Mouse (Mus musculus) MEL (cell line): ENCODE results near the gene Prokr2.

Experiments used
- CHD1 ChIP-seq: IDR thresholded peaks from 2 replicates; pipeline ENCODE4 v1.6.1; 2012; ENCODE audit warnings: low read depth, mild to moderate bottlenecking, inconsistent platforms, low read length, improper control_type of control experiment
- CTCF ChIP-seq, 3 experiments: IDR thresholded peaks in 2 of 3; conservative IDR thresholded peaks in 1 of 3; 2 replicates each; pipeline ENCODE4 v1.5.1; 2011 to 2012; ENCODE audit warnings: low read length in 3 of 3, low read depth in 2 of 3, mild to moderate bottlenecking in 2 of 3, improper control_type of control experiment in 1 of 3, inconsistent platforms in 1 of 3, mixed read lengths in 1 of 3, moderate library complexity in 1 of 3; ENCODE audit not compliant: control insufficient read depth in 1 of 3, insufficient read depth in 1 of 3, poor library complexity in 1 of 3, severe bottlenecking in 1 of 3
- EP300 ChIP-seq, 2 experiments: IDR thresholded peaks; 2 replicates each; pipeline ENCODE4 v1.6.1; 2011; ENCODE audit warnings: improper control_type of control experiment in 2 of 2, low read length in 2 of 2, low read depth in 1 of 2, mild to moderate bottlenecking in 1 of 2
- JUND ChIP-seq: IDR thresholded peaks from 2 replicates; pipeline ENCODE4 v1.6.1; 2011; ENCODE audit warnings: low read depth, mild to moderate bottlenecking, improper control_type of control experiment, low read length
- MAFK ChIP-seq: IDR thresholded peaks from 2 replicates; pipeline ENCODE4 v1.6.1; 2011; ENCODE audit warnings: low read depth, mild to moderate bottlenecking, low read length, improper control_type of control experiment, borderline replicate concordance
- NRF1 ChIP-seq: IDR thresholded peaks from 2 replicates; pipeline ENCODE4 v1.6.1; 2014; ENCODE audit warnings: low read depth, mild to moderate bottlenecking, inconsistent platforms, low read length, improper control_type of control experiment, moderate library complexity; ENCODE audit not compliant: poor library complexity, insufficient read depth, severe bottlenecking
- POLR2A ChIP-seq, 2 experiments: IDR thresholded peaks; 2 replicates each; pipeline ENCODE4 v1.6.1; 2011 to 2012; ENCODE audit warnings: low read length in 2 of 2, mild to moderate bottlenecking in 2 of 2, control low read depth in 1 of 2, improper control_type of control experiment in 1 of 2, low read depth in 1 of 2, moderate library complexity in 1 of 2; ENCODE audit not compliant: control insufficient read depth in 1 of 2, insufficient read depth in 1 of 2, poor library complexity in 1 of 2
- UBTF ChIP-seq: IDR thresholded peaks from 2 replicates; pipeline ENCODE4 v1.6.1; 2012; ENCODE audit warnings: low read depth, mild to moderate bottlenecking, inconsistent platforms, low read length, improper control_type of control experiment, moderate library complexity, borderline replicate concordance; ENCODE audit not compliant: insufficient read depth
- ZKSCAN1 ChIP-seq: IDR thresholded peaks from 2 replicates; pipeline ENCODE4 v1.6.1; 2012; ENCODE audit warnings: low read depth, mild to moderate bottlenecking, inconsistent platforms, low read length, improper control_type of control experiment, moderate library complexity
- ZNF384 ChIP-seq: IDR thresholded peaks from 2 replicates; pipeline ENCODE4 v1.6.1; 2012; ENCODE audit warnings: low read depth, mild to moderate bottlenecking, inconsistent platforms, low read length, improper control_type of control experiment

GRCm38 (mm10) chr2:132323541-132323940 is 61.7 kb downstream of the Prokr2 start:
- TF ChIP-seq ZNF384 = no peak
- TF ChIP-seq POLR2A (IDR thresholded peaks at IDR 0.05; ENCODE audit: control insufficient read depth in 1 of 2, insufficient read depth in 1 of 2, low read depth in 1 of 2, low read length in 2 of 2, poor library complexity in 1 of 2) = no peak
- TF ChIP-seq ZKSCAN1 = no peak
- TF ChIP-seq CTCF (IDR thresholded peaks at IDR 0.05 in 2 of 3, conservative IDR thresholded peaks at IDR 0.05 in 1 of 3; ENCODE audit: control insufficient read depth in 1 of 3, insufficient read depth in 1 of 3, low read depth in 2 of 3, low read length in 3 of 3, poor library complexity in 1 of 3, severe bottlenecking in 1 of 3) = no peak
- TF ChIP-seq UBTF = no peak
- no peak for TF ChIP-seq CHD1
- TF ChIP-seq JUND = no peak
- no peak for TF ChIP-seq EP300 (IDR thresholded peaks at IDR 0.05; ENCODE audit: low read depth in 1 of 2, low read length in 2 of 2)
- no peak for TF ChIP-seq MAFK
- no peak for TF ChIP-seq NRF1
